Mouse (Mus musculus): ENCODE results near the gene Agfg2.
"Not testable (repeated sequence)": the region's sequence is repeated elsewhere in the genome, so short reads cannot be mapped to it uniquely, and the experiment has no call there.

Agfg2 gene

GRCm38 (mm10) chr5:137642886-137643285 is 41.6 kb downstream of the Agfg2 start:
- no peak for DNase-seq

- peak in 1 of 2 experiments; percentile 79 for DNase-seq
These were observed 43.5 kb downstream of the Agfg2 start, which contains the start of gene Sap25 for GRCm38 (mm10) chr5:137641054-137641453. TSS of gene Sap25 (plus strand) at chr5:137641334.

- no peak for DNase-seq
These were observed 45.1 kb downstream of the Agfg2 start for GRCm38 (mm10) chr5:137639472-137639871.

GRCm38 (mm10) chr5:137633397-137634084 is 51.0 kb downstream of the Agfg2 start:
- peak in 1 of 2 experiments; percentile 57 for DNase-seq

GRCm38 (mm10) chr5:137631591-137631990 is 52.9 kb downstream of the Agfg2 start:
- DNase-seq: no peak

GRCm38 (mm10) chr5:137631171-137631570 is 53.4 kb downstream of the Agfg2 start:
- peak in 1 of 2 experiments; percentile 53 for DNase-seq

- DNase-seq: peak; percentile 54 to 80
These were observed 53.9 kb downstream of the Agfg2 start for GRCm38 (mm10) chr5:137630602-137631001.

- DNase-seq: peak; percentile 68 to 81
These were observed 54.5 kb downstream of the Agfg2 start for GRCm38 (mm10) chr5:137629906-137630545.

GRCm38 (mm10) chr5:137629306-137629721 is 55.2 kb downstream of the Agfg2 start:
- DNase-seq: peak; percentile 85

- peak; percentile 99 to 100 for DNase-seq
These were observed 55.8 kb downstream of the Agfg2 start, which contains the start of the genes Fbxo24, Lrch4 and Gm20605 for GRCm38 (mm10) chr5:137628498-137629305. TSS of gene Fbxo24 (minus strand) at chr5:137629002. TSS of gene Lrch4 (plus strand) at chr5:137629121. TSS of gene Gm20605 (plus strand) at chr5:137629175.

- DNase-seq: peak in 1 of 2 experiments; percentile 47
These were observed 56.5 kb downstream of the Agfg2 start for GRCm38 (mm10) chr5:137627991-137628390.

- DNase-seq: no peak
These were observed 60.5 kb downstream of the Agfg2 start for GRCm38 (mm10) chr5:137623937-137624530.

GRCm38 (mm10) chr5:137615347-137615746 is 69.2 kb downstream of the Agfg2 start:
- no peak for DNase-seq

GRCm38 (mm10) chr5:137614921-137615320 is 69.6 kb downstream of the Agfg2 start:
- not testable (repeated sequence) for DNase-seq

- peak in 1 of 2 experiments; percentile 24 for DNase-seq
These were observed 71.0 kb downstream of the Agfg2 start, which contains the start of gene Pcolce for GRCm38 (mm10) chr5:137613550-137613949. TSS of gene Pcolce (minus strand) at chr5:137613784.

- DNase-seq: no peak
These were observed 71.5 kb downstream of the Agfg2 start for GRCm38 (mm10) chr5:137613076-137613475.

- peak in 1 of 2 experiments; percentile 61 for DNase-seq
These were observed 73.3 kb downstream of the Agfg2 start for GRCm38 (mm10) chr5:137611245-137611602.

- peak; percentile 79 to 84 for DNase-seq
These were observed 73.8 kb downstream of the Agfg2 start for GRCm38 (mm10) chr5:137610548-137611244.

- no peak for DNase-seq
These were observed 74.5 kb downstream of the Agfg2 start for GRCm38 (mm10) chr5:137610056-137610455.

GRCm38 (mm10) chr5:137609292-137609691 is 75.2 kb downstream of the Agfg2 start:
- no peak for DNase-seq

- peak in 1 of 2 experiments; percentile 33 for DNase-seq
These were observed 75.8 kb downstream of the Agfg2 start for GRCm38 (mm10) chr5:137608654-137609190.
